Mouse (Mus musculus) hindbrain, embryonic 12.5 days (tissue): Measurements from ENCODE around the gene Hdac8. TPM values are rescaled to one million over a fixed set of nuclear protein-coding genes. Genes with fewer than 3 reads are reported as not detected.
A peak's percentile ranks its signal among the peaks of the same experiment; 100 is the strongest.

Experiments
- ATAC-seq: fragments of 200-750 bp; cut with Nextera tagmentation; 2 replicates; pipeline ENCODE4 v1.8.0; 2017; ENCODE audit warnings: moderate TSS enrichment; ENCODE audit not compliant: low FRiP score
- H3K27ac ChIP-seq: fragments of 300-500 bp; sonication (generic); 2 replicates; pipeline ENCODE4 v1.5.1; 2016; ENCODE audit warnings: mild to moderate bottlenecking
- H3K27me3 ChIP-seq: fragments of 300-500 bp; sonication (generic); 2 replicates; pipeline ENCODE4 v1.6.1; 2016; ENCODE audit warnings: mild to moderate bottlenecking
- H3K36me3 ChIP-seq: fragments of 300-500 bp; sonication (generic); 2 replicates; pipeline ENCODE4 v1.6.1; 2016; ENCODE audit warnings: mild to moderate bottlenecking
- H3K4me1 ChIP-seq: fragments of 300-500 bp; sonication (generic); 2 replicates; pipeline ENCODE4 v1.6.1; 2016
- H3K4me2 ChIP-seq: fragments of 300-500 bp; sonication (generic); replicated peaks from 2 replicates; pipeline ENCODE4 v1.6.1; 2016; ENCODE audit warnings: mild to moderate bottlenecking
- H3K4me3 ChIP-seq: fragments of 300-500 bp; sonication (generic); 2 replicates; pipeline ENCODE4 v1.5.1; 2016; ENCODE audit warnings: mild to moderate bottlenecking
- H3K9ac ChIP-seq: fragments of 300-500 bp; sonication (generic); 2 replicates; pipeline ENCODE4 v1.6.1; 2016; ENCODE audit warnings: mild to moderate bottlenecking, moderate library complexity
- H3K9me3 ChIP-seq: fragments of 300-500 bp; sonication (generic); replicated peaks from 2 replicates; pipeline ENCODE4 v1.6.1; 2016; ENCODE audit warnings: mild to moderate bottlenecking
- WGBS: fragments of 180-500 bp; shearing (Covaris S2); methylation state at CpG from one replicate; pipeline ENCODE4 v1.1.7; 2016; 5-methylcytosine and 5-hydroxymethylcytosine counted together
- polyA plus RNA-seq: library from polyadenylated mRNA; unstranded; fragments of >200 nt; fragmentation: Nextera tagmentation; extraction: Ambion mirVana; gene quantifications from 2 replicates; pipeline ENCODE4 v1.2.1, GENCODE M21; 2016

Hdac8 gene
- polyA plus RNA-seq, 1 experiment from 2014 or later: 9.5 TPM

DNA sequence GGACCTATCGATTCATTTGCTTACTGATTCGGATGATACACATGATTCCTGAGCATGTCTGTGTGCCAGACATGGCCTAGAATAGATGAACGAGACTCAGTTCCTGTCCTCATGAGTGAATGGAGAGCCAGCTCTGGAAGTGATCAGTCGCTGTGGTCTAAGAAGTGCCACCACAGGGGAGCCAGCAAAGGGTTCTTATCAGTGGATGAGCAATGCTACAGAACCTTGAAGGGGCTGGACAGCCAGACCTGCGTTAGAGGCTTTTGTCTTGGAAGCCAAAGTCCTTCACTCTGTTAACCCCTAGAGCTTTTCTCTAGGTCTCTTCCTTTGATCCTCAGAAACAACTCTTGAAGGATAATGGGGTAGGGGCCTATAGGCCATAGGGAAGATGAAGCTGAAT, 186.4 kb downstream of the Hdac8 start:
- no peak overlapping the region for H3K4me2 ChIP-seq
- H3K27ac ChIP-seq: no peak overlapping the region
- no peak for ATAC-seq
- H3K9ac ChIP-seq: no peak overlapping the region
- 91% methylated on average over 5 of the region's 5 CpGs for WGBS
- no peaks in the 10 kb centered on the region for H3K36me3 ChIP-seq
- peaks cover 12% of the 10 kb centered on the region; the same call in 1 of the 2 replicates for H3K27me3 ChIP-seq
- H3K4me3 ChIP-seq: no peak overlapping the region
- no peaks in the 10 kb centered on the region for H3K9me3 ChIP-seq
- no peaks in the 10 kb centered on the region for H3K4me1 ChIP-seq

DNA sequence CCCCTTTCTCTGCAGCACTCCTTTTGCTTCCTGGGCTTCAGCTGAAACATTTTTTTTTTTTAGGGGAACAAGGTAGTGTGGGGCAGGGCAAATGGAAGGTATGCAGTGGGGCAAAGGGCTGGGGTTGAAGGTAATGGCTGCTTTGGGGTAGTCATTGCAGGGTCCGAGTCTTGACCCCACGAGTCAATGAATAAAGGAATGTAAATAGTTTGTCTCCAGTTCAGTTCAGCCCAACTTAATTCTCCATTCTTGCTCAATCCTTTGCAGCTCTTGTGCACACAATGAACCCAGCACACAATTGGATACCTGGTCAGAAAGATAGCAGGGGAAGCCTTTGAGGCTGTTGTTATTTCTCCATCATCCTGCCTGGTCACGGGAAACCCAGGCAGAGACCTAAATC, 194.0 kb downstream of the Hdac8 start:
- Histone ChIP-seq H3K4me2 (no peak overlapping the region), H3K27me3 (peaks cover 42% of the 10 kb centered on the region), H3K4me3 (no peak overlapping the region), H3K9ac (no peak overlapping the region), H3K9me3 (no peaks in the 10 kb centered on the region), H3K4me1 (no peaks in the 10 kb centered on the region), H3K27ac (no peak overlapping the region), H3K36me3 (no peaks in the 10 kb centered on the region)
- 83% methylated on average over 3 of the region's 3 CpGs for WGBS
- no peak for ATAC-seq

GRCm38 (mm10) chrX:102307511-102307910, 197.6 kb downstream of the Hdac8 start:
- H3K4me1 ChIP-seq: no peaks in the 10 kb centered on the region; the same call in 1 of the 2 replicates
- 72% methylated on average over 5 of the region's 5 CpGs for WGBS
- H3K27ac ChIP-seq: no peak overlapping the region
- no peaks in the 10 kb centered on the region for H3K9me3 ChIP-seq
- H3K4me3 ChIP-seq: no peak overlapping the region
- H3K36me3 ChIP-seq: no peaks in the 10 kb centered on the region
- H3K27me3 ChIP-seq: peaks cover 68% of the 10 kb centered on the region
- no peak for ATAC-seq
- H3K9ac ChIP-seq: no peak overlapping the region
- no peak overlapping the region for H3K4me2 ChIP-seq

DNA sequence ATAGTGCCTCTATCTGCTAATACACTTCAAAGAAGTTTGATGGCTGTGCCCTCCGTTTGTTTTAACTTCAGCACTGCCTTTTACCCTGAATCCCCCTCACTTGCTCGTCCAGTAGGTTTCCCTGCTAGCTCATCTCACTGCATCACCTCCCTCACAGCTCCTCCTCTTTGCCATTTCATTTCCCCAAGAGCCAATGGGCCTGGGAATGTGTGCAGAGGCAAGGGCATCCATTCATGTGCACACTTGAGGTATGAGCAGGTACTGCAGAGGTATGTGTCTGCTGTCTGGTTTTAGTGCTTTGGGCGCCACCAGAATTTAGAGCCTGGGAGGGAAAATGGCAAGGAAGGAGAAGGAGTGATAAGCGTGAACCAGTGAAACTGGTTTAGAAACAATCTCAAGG, 199.4 kb downstream of the Hdac8 start:
- no peak for ATAC-seq
- no peaks in the 10 kb centered on the region for H3K9me3 ChIP-seq
- WGBS: 61% methylated on average over 4 of the region's 4 CpGs
- no peaks in the 10 kb centered on the region for H3K36me3 ChIP-seq
- no peak overlapping the region for H3K9ac ChIP-seq
- H3K4me1 ChIP-seq: no peaks in the 10 kb centered on the region; the same call in 1 of the 2 replicates
- no peak overlapping the region for H3K4me2 ChIP-seq
- H3K27me3 ChIP-seq: peaks cover 59% of the 10 kb centered on the region
- no peak overlapping the region for H3K4me3 ChIP-seq
- H3K27ac ChIP-seq: no peak overlapping the region

GRCm38 (mm10) chrX:102304914-102305313, 200.2 kb downstream of the Hdac8 start:
- H3K36me3 ChIP-seq: no peaks in the 10 kb centered on the region
- no peak overlapping the region for H3K4me2 ChIP-seq
- 64% methylated on average over 4 of the region's 4 CpGs for WGBS
- peaks cover 58% of the 10 kb centered on the region for H3K27me3 ChIP-seq
- no peak overlapping the region for H3K4me3 ChIP-seq
- no peak overlapping the region for H3K9ac ChIP-seq
- H3K9me3 ChIP-seq: no peaks in the 10 kb centered on the region
- H3K4me1 ChIP-seq: no peaks in the 10 kb centered on the region; the same call in 1 of the 2 replicates
- H3K27ac ChIP-seq: no peak overlapping the region
- ATAC-seq: no peak

GRCm38 (mm10) chrX:102302476-102302875, 202.7 kb downstream of the Hdac8 start:
- WGBS: 51% methylated on average over 3 of the region's 3 CpGs
- no peak overlapping the region for H3K27ac ChIP-seq
- no peaks in the 10 kb centered on the region for H3K36me3 ChIP-seq
- H3K27me3 ChIP-seq: peaks cover 40% of the 10 kb centered on the region
- no peak overlapping the region for H3K9ac ChIP-seq
- no peaks in the 10 kb centered on the region for H3K9me3 ChIP-seq
- no peak for ATAC-seq
- no peak overlapping the region for H3K4me3 ChIP-seq
- H3K4me2 ChIP-seq: no peak overlapping the region
- no peaks in the 10 kb centered on the region; the same call in 1 of the 2 replicates for H3K4me1 ChIP-seq

DNA sequence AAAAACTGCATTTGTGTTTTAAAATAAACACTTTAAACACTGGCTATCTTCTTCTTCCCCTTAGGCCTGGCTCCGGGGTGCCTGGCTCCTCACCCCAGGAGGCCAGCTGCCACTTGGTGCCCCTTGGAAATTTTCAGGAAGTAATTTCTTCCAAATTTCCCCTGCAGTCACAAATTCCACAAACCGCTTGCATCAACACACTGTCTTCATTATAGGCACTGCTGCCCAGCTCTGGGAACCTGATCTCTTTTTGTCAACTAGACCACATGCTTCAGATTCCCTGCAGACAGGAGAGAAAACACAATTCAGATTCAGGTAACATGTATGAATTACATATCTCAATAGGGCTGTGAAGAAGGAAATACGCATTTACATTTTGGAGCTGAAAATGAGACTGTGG, 220.3 kb downstream of the Hdac8 start:
- no peaks in the 10 kb centered on the region for H3K9me3 ChIP-seq
- peaks cover 16% of the 10 kb centered on the region for H3K27me3 ChIP-seq
- no peak overlapping the region for H3K4me3 ChIP-seq
- no peaks in the 10 kb centered on the region for H3K4me1 ChIP-seq
- no peak for ATAC-seq
- WGBS: 73% methylated on average over 3 of the region's 3 CpGs
- no peak overlapping the region for H3K9ac ChIP-seq
- no peak overlapping the region for H3K27ac ChIP-seq
- no peak overlapping the region for H3K4me2 ChIP-seq
- H3K36me3 ChIP-seq: no peaks in the 10 kb centered on the region

- 84% methylated on average over 14 of the region's 14 CpGs for WGBS
- H3K4me1 ChIP-seq: no peaks in the 10 kb centered on the region
- H3K4me3 ChIP-seq: no peak overlapping the region
- no peaks in the 10 kb centered on the region for H3K36me3 ChIP-seq
- H3K4me2 ChIP-seq: no peak overlapping the region
- no peak overlapping the region for H3K27ac ChIP-seq
- H3K9ac ChIP-seq: no peak overlapping the region
- peaks cover 11% of the 10 kb centered on the region; the same call in 1 of the 2 replicates for H3K27me3 ChIP-seq
- no peak for ATAC-seq
- H3K9me3 ChIP-seq: no peaks in the 10 kb centered on the region
These were observed 242.4 kb downstream of the Hdac8 start for GRCm38 (mm10) chrX:102262620-102263345.

DNA sequence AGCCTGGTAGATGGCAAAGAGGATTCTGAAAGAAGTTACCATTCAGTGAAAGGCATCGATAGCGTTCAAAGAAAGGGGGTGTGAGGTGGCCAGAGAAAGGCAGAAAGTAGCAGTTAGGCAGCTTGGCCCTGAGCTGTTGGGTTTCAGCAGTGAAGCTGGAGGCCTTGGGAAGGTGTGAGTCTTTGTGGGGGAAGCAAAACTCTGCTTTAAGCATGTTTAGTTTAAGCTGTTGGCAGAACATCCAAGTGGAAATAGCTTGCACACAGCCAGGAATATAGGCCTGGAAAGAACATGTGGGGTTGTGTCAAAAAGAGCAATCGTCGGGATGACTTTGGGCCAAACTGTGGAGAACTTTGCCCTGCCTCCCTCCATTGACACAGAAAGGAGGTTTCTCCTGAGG, 245.4 kb downstream of the Hdac8 start:
- no peaks in the 10 kb centered on the region for H3K9me3 ChIP-seq
- no peaks in the 10 kb centered on the region for H3K4me1 ChIP-seq
- H3K4me3 ChIP-seq: no peak overlapping the region
- 91% methylated on average over 4 of the region's 4 CpGs for WGBS
- no peaks in the 10 kb centered on the region for H3K36me3 ChIP-seq
- peaks cover 8% of the 10 kb centered on the region; the same call in 1 of the 2 replicates for H3K27me3 ChIP-seq
- no peak overlapping the region for H3K27ac ChIP-seq
- H3K4me2 ChIP-seq: no peak overlapping the region
- no peak for ATAC-seq
- H3K9ac ChIP-seq: no peak overlapping the region

DNA sequence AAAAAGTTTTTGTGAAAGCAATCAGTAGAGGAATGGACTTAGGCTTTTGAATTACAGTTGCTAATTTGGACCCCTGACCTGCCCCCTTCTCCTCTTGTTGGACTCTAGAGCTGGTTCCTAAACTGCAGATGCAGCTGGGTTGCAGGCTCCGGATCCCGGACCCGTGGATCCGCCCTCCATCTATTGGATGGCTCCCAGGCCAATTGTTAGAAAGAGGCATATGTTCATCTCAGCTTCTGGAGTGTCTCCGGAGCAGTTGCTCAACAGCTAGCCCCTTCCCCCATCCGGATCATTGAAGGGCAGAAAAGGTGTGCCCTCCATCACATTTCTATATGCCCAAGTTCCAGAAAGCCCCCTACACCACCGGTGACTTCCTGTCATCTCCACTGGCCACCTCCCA, 251.3 kb downstream of the Hdac8 start:
- H3K9ac ChIP-seq: no peak overlapping the region
- WGBS: 22% methylated on average over 7 of the region's 7 CpGs
- no peaks in the 10 kb centered on the region for H3K9me3 ChIP-seq
- H3K4me1 ChIP-seq: no peaks in the 10 kb centered on the region
- ATAC-seq: no peak
- peak overlapping the region; percentile 42 for H3K4me2 ChIP-seq
- no peak overlapping the region for H3K27ac ChIP-seq
- H3K36me3 ChIP-seq: no peaks in the 10 kb centered on the region
- H3K27me3 ChIP-seq: peaks cover 50% of the 10 kb centered on the region
- H3K4me3 ChIP-seq: peak overlapping the region; percentile 18; the same call in 1 of the 2 replicates

DNA sequence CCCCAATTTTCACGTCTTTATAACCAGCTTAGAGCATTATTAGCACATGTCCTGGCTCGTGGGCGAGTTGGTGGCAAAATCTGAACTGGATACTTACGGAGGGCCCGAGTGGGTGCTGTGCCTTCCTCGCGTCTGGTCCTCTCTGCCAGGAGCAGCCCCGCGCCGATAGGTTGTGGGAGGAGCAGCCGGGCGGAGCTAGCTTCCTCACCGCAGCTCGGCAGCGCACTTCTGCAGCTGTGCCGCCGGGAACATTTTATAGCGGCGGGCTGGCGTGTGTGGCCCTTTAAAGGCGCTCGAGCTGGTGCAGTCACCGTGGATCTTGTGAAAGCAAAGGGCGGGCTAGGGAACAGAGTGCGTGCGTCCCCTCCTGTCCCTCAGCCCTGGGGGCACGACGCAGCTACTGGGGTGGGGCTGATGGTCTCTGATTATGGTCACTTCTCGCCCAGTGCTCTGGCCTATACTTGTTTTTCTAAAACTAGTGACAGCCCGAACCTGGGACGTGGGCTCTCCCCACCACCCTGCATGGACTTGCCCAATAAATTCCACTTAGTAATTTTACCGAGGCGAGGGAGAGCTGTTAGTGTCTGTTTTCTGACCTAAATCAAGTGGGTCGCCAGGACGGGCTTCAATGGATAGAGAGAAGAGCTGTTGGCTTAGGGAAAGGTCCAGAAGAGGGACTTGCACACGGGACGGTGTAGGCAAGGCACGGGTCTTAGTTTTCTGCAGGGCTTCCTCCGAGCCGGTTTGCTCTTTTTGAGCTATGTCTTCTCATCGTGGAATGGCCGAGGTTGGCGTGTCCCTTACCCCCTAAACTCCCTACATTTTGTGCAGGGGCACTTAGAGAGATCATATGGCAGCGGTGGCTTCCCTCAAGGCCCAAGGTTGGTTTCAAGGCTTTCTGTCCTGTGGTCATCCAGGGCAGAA, 253.0 kb downstream of the Hdac8 start, which contains the start of gene Cited1:
Gene Cited1, minus strand, starts transcription at position 245 of the 924 bp plus-strand sequence.
- ATAC-seq: peak; percentile 94
- no peaks in the 10 kb centered on the region for H3K36me3 ChIP-seq
- H3K4me3 ChIP-seq: peak within 1 kb of the TSS; percentile 54
- peak within 1 kb of the TSS; percentile 82 for H3K4me2 ChIP-seq
- 23% methylated on average over 42 of the region's 44 CpGs for WGBS
- H3K27me3 ChIP-seq: peaks cover 66% of the 10 kb centered on the region
- no peaks in the 10 kb centered on the region for H3K9me3 ChIP-seq
- H3K4me1 ChIP-seq: no peaks in the 10 kb centered on the region
- H3K9ac ChIP-seq: peak within 1 kb of the TSS; percentile 57
- no peak within 1 kb of the TSS for H3K27ac ChIP-seq

DNA sequence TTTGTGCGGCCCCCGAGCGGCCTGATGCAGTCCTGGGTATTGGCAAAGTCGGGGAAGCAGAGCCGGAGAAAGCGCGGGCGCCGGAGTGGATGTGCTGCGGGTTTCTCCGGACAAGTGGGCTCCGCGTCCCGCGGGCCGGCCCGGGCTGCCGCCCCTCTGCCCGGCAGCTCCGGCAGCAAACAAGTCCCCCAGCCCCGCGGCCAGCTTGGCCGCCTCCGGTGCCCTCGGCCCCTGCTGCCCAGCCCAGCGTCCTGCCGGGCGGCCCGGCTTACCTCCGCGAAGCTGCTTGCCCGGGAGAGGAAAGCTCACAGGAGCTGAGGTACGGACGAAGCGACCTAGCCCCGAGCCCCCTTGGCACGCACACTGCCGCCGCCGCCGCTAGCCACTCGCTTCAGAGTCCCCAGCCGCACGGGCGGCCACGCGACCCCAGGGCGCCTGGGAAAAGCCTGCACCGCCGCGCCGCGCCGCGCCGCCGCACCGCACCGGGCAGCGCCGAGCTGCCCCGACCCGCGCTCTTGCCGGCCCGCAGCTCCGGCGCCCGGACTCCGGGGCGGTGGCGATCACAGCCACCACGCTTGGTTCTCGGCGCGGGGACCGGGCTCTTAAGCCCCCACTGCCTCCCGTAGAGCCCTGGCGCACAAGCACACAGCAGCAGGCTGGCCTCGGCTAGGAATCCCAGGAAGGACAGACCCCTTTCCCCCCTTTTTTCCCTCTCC, 253.8 kb downstream of the Hdac8 start:
- H3K27me3 ChIP-seq: peaks cover 68% of the 10 kb centered on the region
- no peaks in the 10 kb centered on the region for H3K9me3 ChIP-seq
- H3K4me2 ChIP-seq: peak overlapping the region; percentile 82
- H3K9ac ChIP-seq: peak overlapping the region; percentile 57
- H3K4me3 ChIP-seq: peak overlapping the region; percentile 54
- no peaks in the 10 kb centered on the region for H3K36me3 ChIP-seq
- H3K4me1 ChIP-seq: no peaks in the 10 kb centered on the region
- peak; percentile 67 for ATAC-seq
- H3K27ac ChIP-seq: no peak overlapping the region
- WGBS: 17% methylated on average over 50 of the region's 80 CpGs
